Mouse (Mus musculus) stomach, postnatal 0 days (tissue): Measurements from ENCODE around the gene Nop16. TPM values are rescaled to one million over a fixed set of nuclear protein-coding genes. Genes with fewer than 3 reads are reported as not detected.

ENCODE experiments used
- ATAC-seq: fragments of 200-750 bp; cut with Nextera tagmentation; 2 replicates; pipeline ENCODE4 v1.8.0; 2017; ENCODE audit not compliant: low FRiP score, low TSS enrichment
- DNase-seq: peaks from one replicate; pipeline ENCODE4 v3.0.0-alpha.2; 2016; ENCODE audit warnings: low spot score
- H3K27ac ChIP-seq: fragments of 300-500 bp; sonication (generic); replicated peaks from 2 replicates; pipeline ENCODE4 v1.5.1; 2014; ENCODE audit warnings: mild to moderate bottlenecking, control low read depth
- H3K27me3 ChIP-seq: fragments of 300-500 bp; sonication (generic); 2 replicates; pipeline ENCODE4 v1.6.1; 2014; ENCODE audit warnings: low read length; ENCODE audit not compliant: control insufficient read depth, insufficient read depth
- H3K36me3 ChIP-seq: fragments of 300-500 bp; sonication (generic); 2 replicates; pipeline ENCODE4 v1.6.1; 2014; ENCODE audit warnings: low read length, mixed read lengths; ENCODE audit not compliant: control insufficient read depth, insufficient read depth
- H3K4me1 ChIP-seq: fragments of 300-500 bp; sonication (generic); replicated peaks from 2 replicates; pipeline ENCODE4 v1.6.1; 2014; ENCODE audit warnings: antibody characterized with exemption; ENCODE audit not compliant: control insufficient read depth, insufficient read depth
- H3K4me2 ChIP-seq: fragments of 300-500 bp; sonication (generic); replicated peaks from 2 replicates; pipeline ENCODE4 v1.6.1; 2014; ENCODE audit warnings: low read depth, mild to moderate bottlenecking, control low read depth, moderate library complexity
- H3K4me3 ChIP-seq: fragments of 300-500 bp; sonication (generic); 2 replicates; pipeline ENCODE4 v1.5.1; 2014; ENCODE audit warnings: low read depth, low read length, control low read depth
- H3K9ac ChIP-seq: fragments of 300-500 bp; sonication (generic); 2 replicates; pipeline ENCODE4 v1.6.1; 2014; ENCODE audit warnings: mild to moderate bottlenecking, low read length, control low read depth, mixed read lengths
- H3K9me3 ChIP-seq: fragments of 300-500 bp; sonication (generic); 2 replicates; pipeline ENCODE4 v1.6.1; 2016; ENCODE audit warnings: low read length; ENCODE audit not compliant: control insufficient read depth
- CTCF ChIP-seq: IDR thresholded peaks from 2 replicates; pipeline ENCODE4 v1.5.1; 2016; ENCODE audit warnings: antibody characterized with exemption, low read depth, mild to moderate bottlenecking, moderate library complexity
- EP300 ChIP-seq: optimal IDR thresholded peaks from 2 replicates; pipeline ENCODE3; 2016; ENCODE audit warnings: antibody characterized with exemption
- WGBS: fragments of 180-500 bp; shearing (Covaris S2); extraction: QIAGEN DNeasy Blood & Tissue Kit; methylation state at CpG from one replicate; pipeline ENCODE4 v1.1.7; 2014; 5-methylcytosine and 5-hydroxymethylcytosine counted together
- polyA plus RNA-seq: library from polyadenylated mRNA; unstranded; fragments of >200 nt; fragmentation: Nextera tagmentation; extraction: Ambion mirVana; gene quantifications from 2 replicates; pipeline ENCODE4 v1.2.1, GENCODE M21; 2015

Nop16 gene
- polyA plus RNA-seq, 1 experiment from 2014 or later = 51.2 TPM

- no peak overlapping the region for H3K4me2 ChIP-seq
- no peaks in the 10 kb centered on the region for H3K27me3 ChIP-seq
- DNase-seq (peak; percentile 58), ATAC-seq (peak; percentile 80)
- no peak overlapping the region for H3K9ac ChIP-seq
- H3K9me3 ChIP-seq = no peaks in the 10 kb centered on the region
- H3K36me3 ChIP-seq = peaks cover 14% of the 10 kb centered on the region
- H3K4me1 ChIP-seq = no peaks in the 10 kb centered on the region; the same call in 1 of the 2 replicates
- WGBS = 51% methylated on average over 2 of the region's 2 CpGs
- no peak for TF ChIP-seq EP300
- no peak for TF ChIP-seq CTCF
- peak overlapping the region; percentile 77 for H3K27ac ChIP-seq
- no peak overlapping the region for H3K4me3 ChIP-seq
Observed at GRCm38 (mm10) chr13:54581385-54581784, 8.5 kb downstream of the Nop16 start.

GRCm38 (mm10) chr13:54577652-54578507, 12.0 kb downstream of the Nop16 start:
- no peak for TF ChIP-seq EP300
- no peak for TF ChIP-seq CTCF
- no peaks in the 10 kb centered on the region for H3K36me3 ChIP-seq
- no peaks in the 10 kb centered on the region for H3K27me3 ChIP-seq
- ATAC-seq (no peak), DNase-seq (no peak)
- no peak overlapping the region for H3K4me2 ChIP-seq
- peaks cover 4% of the 10 kb centered on the region; the same call in 1 of the 2 replicates for H3K4me1 ChIP-seq
- H3K27ac ChIP-seq = peak overlapping the region; percentile 24
- no peak overlapping the region for H3K4me3 ChIP-seq
- no peaks in the 10 kb centered on the region for H3K9me3 ChIP-seq
- no peak overlapping the region for H3K9ac ChIP-seq
- 82% methylated on average over 21 of the region's 21 CpGs for WGBS

- ATAC-seq (no peak), DNase-seq (peak; percentile 27)
- H3K4me3 ChIP-seq = peak overlapping the region; percentile 92
Observed at GRCm38 (mm10) chr13:54575489-54575888, 14.4 kb downstream of the Nop16 start.

GRCm38 (mm10) chr13:54574854-54575481, 14.9 kb downstream of the Nop16 start, which contains the start of gene Arl10:
Gene Arl10, plus strand, starts transcription at chr13:54575015.
- Histone ChIP-seq H3K27me3 (no peaks in the 10 kb centered on the region), H3K4me2 (peak within 1 kb of the TSS; percentile 90), H3K9ac (peak within 1 kb of the TSS; percentile 83), H3K36me3 (no peaks in the 10 kb centered on the region), H3K9me3 (no peaks in the 10 kb centered on the region), H3K4me1 (peaks cover 4% of the 10 kb centered on the region; the same call in 1 of the 2 replicates), H3K27ac (peak within 1 kb of the TSS; percentile 83), H3K4me3 (peak within 1 kb of the TSS; percentile 92)
- TF ChIP-seq EP300 = no peak
- TF ChIP-seq CTCF = peak; percentile 34; the same call in 1 of the 2 replicates
- ATAC-seq (peak; percentile 84), DNase-seq (peak; percentile 81)
- WGBS = under 1% methylated on average over 50 of the region's 55 CpGs

More at GRCm38 (mm10) chr13:54575489-54575888, 14.4 kb downstream of the Nop16 start:
- Histone ChIP-seq H3K27me3 (no peaks in the 10 kb centered on the region), H3K9me3 (no peaks in the 10 kb centered on the region), H3K4me1 (peaks cover 4% of the 10 kb centered on the region; the same call in 1 of the 2 replicates), H3K27ac (peak overlapping the region; percentile 83), H3K36me3 (no peaks in the 10 kb centered on the region), H3K9ac (peak overlapping the region; percentile 83), H3K4me2 (peak overlapping the region; percentile 90)
- TF ChIP-seq EP300 = no peak
- no peak for TF ChIP-seq CTCF
- 1% methylated on average over 19 of the region's 19 CpGs for WGBS

- no peak overlapping the region for H3K27ac ChIP-seq
- DNase-seq (no peak), ATAC-seq (no peak)
- TF ChIP-seq EP300 (no peak), CTCF (no peak)
- no peak overlapping the region for H3K9ac ChIP-seq
- H3K4me2 ChIP-seq = no peak overlapping the region
- H3K4me1 ChIP-seq = peaks cover 4% of the 10 kb centered on the region; the same call in 1 of the 2 replicates
- H3K36me3 ChIP-seq = no peaks in the 10 kb centered on the region
- no peak overlapping the region for H3K4me3 ChIP-seq
- H3K27me3 ChIP-seq = no peaks in the 10 kb centered on the region
- no peaks in the 10 kb centered on the region for H3K9me3 ChIP-seq
- WGBS = 83% methylated on average over 4 of the region's 4 CpGs
Observed at GRCm38 (mm10) chr13:54572621-54573020, 17.3 kb downstream of the Nop16 start.

- H3K27ac ChIP-seq = no peak overlapping the region
- 31% methylated on average over 2 of the region's 2 CpGs for WGBS
- H3K9me3 ChIP-seq = no peaks in the 10 kb centered on the region
- H3K27me3 ChIP-seq = no peaks in the 10 kb centered on the region
- peaks cover 4% of the 10 kb centered on the region; the same call in 1 of the 2 replicates for H3K4me1 ChIP-seq
- H3K4me3 ChIP-seq = no peak overlapping the region
- H3K9ac ChIP-seq = no peak overlapping the region
- H3K36me3 ChIP-seq = no peaks in the 10 kb centered on the region
- ATAC-seq (no peak), DNase-seq (no peak)
- TF ChIP-seq CTCF (no peak), EP300 (no peak)
- no peak overlapping the region for H3K4me2 ChIP-seq
Observed at GRCm38 (mm10) chr13:54571637-54572036, 18.3 kb downstream of the Nop16 start.
